Mouse (Mus musculus): ENCODE measurements around the gene Hsd17b11.
A peak's percentile ranks its signal among the peaks of the same experiment; 100 is the strongest.
"Not testable (repeated sequence)": the region's sequence is repeated elsewhere in the genome, so short reads cannot be mapped to it uniquely, and the experiment has no call there.

The Hsd17b11 gene

DNA sequence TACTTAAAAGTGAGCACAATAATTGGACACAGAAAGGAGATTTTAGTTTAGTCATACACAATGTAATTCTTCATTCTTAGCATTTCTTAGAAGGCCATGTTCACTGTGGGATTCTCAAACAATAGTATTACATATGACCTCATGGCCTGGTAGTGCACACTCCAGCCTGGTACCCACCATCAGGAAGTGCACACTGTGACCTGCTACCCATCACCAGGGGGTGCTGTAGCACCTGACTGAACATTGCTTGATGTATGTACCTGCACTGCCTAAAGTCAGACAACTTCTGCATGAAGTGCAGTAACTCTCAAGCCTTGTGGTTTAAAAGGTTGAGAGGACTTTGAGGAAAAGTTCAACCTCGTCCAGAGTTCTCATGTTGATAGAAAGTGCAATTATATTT lies 28.1 kb downstream of the Hsd17b11 start:
- no peak for DNase-seq (ENCODE audit: extremely low read depth, low read depth, low spot score)

DNA sequence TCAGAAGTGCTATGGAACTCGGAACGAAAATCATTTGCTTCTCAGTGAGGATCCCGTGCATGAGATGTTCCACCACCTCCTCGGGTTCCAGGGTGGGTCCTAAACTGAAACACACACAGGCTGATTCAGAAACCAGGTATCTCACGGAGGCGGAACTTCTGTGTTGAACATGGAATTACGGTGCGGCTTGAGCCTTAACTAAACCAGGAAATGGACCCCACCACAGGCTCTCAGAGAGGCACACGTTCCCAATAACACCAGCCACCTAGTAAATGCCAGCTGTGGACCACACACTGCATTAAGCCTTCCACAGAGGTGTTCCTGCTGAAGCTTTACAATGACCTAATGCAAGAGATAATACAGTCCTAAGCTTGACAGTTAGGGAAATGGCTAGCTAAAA lies 28.9 kb downstream of the Hsd17b11 start:
- no peak for DNase-seq (ENCODE audit: extremely low read depth, low read depth, low spot score)

DNA sequence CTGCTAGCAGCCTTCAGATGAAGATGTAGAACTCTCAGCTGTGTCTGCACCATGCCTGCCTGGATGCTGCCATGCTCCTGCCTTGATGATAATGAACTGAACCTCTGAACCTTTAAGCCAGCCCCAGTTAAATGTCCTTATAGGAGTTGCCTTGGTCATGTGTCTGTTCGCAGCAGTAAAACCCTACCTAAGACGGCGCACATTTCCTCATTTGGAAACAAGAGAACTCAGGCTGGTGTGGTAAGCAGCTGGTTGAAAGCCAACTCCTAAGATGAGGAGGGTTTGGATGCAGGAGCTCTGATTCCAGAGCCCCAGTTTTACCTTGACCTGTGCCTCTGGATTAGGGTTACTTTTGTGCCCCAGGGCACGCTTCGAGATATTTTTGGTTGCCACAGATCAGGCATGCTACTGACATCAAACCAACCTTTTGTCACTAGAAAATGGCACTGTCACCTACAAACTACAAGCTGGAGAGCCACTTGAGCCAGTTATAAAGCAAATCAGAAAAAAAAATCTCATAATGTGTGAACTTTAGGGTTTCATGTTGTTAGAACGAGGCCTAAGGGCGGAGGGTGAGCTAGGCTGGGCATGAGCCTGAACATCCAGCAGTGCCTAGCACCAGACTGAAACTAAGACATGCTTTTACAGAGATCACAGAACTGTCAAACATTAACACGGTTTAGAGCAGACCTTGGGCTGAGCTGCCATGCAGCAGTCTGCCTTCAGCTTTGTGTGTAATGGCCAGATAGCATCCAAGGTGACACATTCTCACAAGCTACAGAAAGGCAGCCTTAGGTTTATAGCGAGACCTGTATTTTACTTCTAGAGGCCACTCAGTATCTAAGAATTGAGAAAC lies 40.8 kb downstream of the Hsd17b11 start:
- DNase-seq (ENCODE audit: extremely low read depth, low read depth, low spot score) = no peak

DNA sequence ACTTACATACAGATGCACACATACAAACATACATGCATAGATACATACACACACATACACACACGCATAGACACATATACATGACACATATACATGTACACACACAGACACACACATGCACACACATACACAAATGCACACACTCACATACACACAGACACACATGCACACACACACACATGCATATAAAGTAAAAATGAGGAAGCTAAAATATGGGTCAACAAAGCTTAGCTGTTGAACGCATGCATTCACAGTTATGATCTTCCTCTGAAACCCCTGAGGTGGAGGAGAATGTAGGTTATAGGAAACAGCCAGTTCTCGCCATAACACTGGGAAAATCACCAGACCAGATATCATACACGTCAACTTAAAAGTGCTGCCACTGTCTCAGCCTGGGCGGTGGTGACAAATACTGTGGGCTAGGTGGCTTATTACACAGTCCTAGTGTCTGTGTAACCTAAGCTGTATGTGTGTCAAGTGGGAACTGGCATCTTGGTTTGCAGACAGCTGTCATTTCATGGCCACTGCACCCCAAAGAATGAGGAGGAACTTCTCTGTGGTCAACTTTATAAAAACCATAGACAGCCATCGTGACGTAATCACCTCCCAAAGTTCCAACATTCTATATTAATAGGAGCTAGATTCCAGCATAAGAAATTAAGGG lies 43.7 kb downstream of the Hsd17b11 start:
- no peak for DNase-seq (ENCODE audit: extremely low read depth, low read depth, low spot score)

DNA sequence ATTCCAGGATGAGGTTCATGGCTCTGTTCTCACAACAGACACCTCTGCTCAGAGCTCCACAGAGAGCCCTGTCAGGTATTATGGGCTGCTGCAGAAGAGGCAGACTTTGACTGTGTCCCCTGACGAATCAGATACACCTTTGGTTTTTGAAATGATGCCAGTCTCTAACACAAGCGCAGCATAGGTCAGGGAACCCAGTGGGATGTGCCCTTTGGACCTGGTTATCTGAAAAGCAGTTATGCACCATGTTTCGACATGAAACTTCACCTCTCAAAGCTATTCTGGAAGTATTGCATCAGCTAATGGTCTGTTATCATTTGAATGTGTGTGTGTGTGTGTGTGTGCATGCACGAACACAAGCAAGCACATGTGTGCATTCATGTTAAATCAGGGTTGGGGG lies 44.4 kb downstream of the Hsd17b11 start, which contains the start of gene Hsd17b13:
TSS of gene Hsd17b13 (minus strand) at position 114 of the 400 bp plus-strand sequence.
- DNase-seq (ENCODE audit: extremely low read depth, low read depth, low spot score) = no peak

DNA sequence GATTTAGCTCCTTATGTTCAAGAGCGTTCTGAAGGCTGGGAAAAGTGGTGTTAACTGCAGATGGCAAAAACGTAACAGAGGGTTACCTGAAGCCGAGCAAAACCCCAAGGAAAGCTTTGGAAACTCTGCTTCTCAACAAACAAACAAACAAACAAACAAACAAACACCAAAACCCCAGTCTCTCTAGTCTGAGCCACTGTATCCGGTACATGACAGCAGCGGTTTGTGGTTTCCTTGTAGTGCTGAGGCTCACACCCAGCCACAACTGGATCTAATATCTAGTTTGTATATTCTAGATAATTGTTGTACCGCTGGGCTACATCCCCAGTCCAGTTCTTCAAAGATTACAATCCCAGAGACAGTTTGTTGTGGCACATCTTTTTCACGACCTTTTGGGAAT lies 46.0 kb downstream of the Hsd17b11 start:
- no peak for DNase-seq (ENCODE audit: extremely low read depth, low read depth, low spot score)

DNA sequence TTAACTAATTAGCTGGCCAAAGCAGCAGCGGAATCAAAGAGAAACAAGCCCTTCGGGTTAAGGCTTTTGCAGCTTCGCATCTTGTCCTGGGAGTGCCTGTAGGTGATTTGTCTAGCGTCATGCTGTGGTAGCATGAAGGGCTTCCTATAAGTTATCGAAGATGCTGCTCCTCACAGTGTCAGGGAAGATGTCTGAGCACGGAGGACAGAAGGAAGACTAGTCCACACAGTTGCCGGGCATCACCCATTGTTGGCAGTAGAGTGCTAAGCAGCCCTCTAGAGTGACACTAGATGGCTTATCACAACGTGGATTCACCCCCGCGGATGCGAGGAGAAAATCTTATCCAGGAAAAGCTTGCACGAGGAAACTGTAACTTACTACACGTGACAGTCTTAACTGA lies 48.9 kb downstream of the Hsd17b11 start:
- no peak for DNase-seq (ENCODE audit: extremely low read depth, low read depth, low spot score)

DNA sequence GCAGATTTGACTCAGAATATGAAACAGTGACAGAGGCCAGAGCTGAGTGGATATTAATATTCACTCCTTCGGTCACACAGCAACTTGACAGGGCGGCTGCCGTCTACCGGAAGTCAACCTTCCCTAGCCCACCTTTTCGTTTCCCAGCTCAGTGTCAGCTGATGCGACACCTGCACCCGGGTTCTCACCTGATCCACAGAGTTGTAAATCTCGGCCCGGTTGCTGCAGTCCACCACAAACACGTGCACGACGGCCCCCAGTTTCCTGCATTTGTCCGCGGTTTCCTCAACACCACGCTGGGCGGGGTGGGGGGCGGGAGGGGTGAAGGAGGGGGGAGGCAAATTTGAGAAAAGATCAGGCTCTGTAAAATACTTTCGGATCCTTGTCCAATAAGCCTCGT lies 49.3 kb downstream of the Hsd17b11 start:
- no peak for DNase-seq (ENCODE audit: extremely low read depth, low read depth, low spot score)

DNA sequence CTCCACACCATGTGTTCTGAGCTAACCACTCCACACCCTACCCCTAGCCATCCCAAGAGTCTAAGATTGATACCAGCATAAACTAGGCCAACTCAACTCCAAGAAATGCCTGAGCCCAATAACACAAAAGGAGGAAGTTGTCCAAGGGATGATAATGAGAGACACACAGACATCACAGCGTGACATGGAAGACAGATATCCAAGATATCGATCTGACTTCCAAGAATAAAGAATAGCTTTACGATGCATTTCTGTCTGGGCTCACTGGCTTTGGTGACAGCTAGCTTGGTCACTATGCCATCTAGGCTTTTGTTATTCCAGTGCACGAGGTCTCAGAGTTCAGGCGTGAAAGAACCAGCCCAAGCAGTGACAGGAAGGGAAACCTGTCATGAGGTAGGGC lies 50.7 kb downstream of the Hsd17b11 start:
- no peak for DNase-seq (ENCODE audit: extremely low read depth, low read depth, low spot score)

DNA sequence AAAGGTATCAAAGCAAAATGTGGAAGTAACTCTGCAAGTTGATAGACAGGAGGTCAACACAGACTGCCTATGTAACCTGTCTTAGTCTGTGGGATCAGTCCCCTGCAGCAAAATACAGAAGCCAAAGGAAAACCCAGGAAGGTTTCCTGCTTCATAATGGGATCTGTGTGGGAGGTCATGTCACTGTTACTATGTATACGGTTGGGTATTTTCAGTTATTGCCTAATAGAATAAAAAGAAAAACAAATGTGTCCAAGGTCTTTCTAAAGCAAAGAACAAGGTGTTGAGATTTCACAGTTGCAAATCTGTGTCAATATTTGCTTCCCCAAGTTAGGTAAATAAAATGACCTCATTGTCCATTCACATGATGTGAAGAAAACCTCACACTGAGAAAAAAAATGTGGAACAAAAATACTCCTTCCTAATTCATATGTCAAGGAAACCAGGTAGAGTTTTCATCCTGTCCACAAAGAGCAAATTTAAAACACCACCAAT lies 58.7 kb downstream of the Hsd17b11 start:
- DNase-seq (ENCODE audit: extremely low read depth, low read depth, low spot score) = peak; percentile 26

DNA sequence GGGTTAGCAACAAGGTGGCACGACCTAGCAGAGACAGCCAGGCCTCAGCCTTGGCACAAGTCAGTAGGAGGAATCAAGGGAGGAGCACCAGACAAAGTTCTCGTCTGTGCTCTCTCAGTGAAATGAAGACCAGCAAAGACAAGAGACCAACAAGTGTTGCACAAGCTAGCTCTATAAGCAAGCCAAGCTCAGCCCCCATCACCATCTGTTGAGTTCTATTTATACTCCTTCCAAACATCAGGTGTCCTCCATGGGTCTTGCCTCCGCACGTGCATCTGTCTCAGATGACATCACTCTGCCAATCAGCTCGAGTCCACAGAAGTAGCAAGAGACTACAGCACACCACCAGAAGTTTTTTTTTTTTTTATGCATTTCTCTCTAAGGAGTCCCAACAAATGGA lies 67.1 kb downstream of the Hsd17b11 start:
- DNase-seq (ENCODE audit: extremely low read depth, low read depth, low spot score) = no peak

DNA sequence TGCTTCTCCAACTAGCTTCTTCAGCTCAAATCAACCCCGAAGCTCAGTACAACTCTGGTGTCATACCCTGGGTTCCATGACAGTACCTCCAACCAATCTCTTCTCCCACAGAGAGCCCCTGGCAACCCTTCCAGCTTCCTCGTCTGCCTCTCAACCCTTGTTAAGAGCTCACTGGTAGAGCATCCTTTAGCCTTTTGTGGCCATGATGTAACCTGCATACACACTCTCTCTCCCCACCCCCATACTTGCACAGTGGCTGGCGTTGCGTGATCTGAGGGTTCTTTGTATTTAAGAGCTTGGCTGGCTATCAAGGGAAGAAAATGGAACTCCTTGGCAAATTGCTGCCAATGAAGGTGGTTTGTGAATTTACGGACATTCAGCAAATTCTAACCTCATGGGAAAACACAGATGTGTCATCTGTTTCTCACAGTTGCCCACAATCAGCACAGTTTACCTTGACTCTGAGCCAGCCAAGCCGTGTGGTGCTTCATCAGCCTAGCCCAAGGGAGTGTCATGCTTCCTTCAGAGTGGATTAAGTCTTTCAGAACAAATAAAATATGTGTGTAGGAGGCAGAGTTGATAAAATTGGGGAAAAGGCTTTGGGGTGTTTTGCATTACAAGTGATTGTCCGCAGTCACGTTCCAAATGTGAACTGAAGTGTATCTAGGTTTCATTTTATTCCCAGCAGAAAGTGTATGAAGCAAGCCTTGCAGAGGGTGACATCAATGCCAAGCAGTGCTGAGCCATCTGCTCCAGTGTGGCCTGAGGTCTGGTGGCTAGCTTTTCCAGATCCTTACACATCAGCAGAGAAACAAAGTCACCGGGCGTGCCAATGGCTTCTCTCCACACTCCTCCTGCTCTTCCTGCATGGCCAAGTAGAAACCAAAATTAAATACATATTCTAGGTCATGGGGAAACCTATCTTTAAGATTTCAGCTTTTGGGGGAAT lies 68.3 kb downstream of the Hsd17b11 start:
- DNase-seq (ENCODE audit: extremely low read depth, low read depth, low spot score) = peak; percentile 70

DNA sequence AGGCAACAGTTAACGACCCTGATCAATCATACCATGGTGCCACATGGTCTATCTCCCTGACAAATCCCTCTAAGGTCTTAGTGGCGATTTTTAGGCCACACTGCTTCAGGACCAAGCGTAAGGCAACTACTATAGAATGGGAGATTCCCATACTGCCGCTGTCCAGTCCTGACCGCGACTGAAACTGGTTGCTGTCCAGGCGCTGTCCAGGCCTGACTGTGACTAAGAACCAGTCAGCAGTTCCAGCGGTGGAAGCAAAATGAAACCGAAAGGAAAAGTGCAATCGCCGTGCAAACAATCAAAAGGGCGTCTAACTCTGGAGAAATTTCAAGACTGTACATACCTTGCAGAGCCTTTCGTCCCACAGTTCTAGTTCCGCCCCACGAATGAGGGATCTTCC lies 71.6 kb downstream of the Hsd17b11 start:
- not testable (repeated sequence) for DNase-seq (ENCODE audit: extremely low read depth, low read depth, low spot score)

DNA sequence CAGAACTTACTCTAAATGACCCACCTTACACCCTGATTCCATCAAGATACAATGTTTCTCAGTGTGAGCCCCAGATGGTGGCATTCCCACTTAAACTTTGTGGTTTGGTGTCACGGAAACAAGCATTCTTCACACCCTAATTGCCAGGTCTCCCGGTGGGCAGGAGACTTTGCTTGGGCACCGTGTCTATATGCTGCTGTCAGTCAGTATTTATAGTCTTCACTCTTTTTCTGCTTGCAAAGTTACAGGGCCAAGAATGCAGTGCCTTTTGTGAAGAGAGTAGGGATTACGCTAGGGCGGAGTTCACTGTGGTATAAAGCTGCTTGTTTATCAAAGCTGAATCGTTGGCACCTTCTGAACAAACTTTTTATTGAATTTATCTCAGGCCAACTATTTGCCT lies 78.5 kb downstream of the Hsd17b11 start:
- no peak for DNase-seq (ENCODE audit: extremely low read depth, low read depth, low spot score)

DNA sequence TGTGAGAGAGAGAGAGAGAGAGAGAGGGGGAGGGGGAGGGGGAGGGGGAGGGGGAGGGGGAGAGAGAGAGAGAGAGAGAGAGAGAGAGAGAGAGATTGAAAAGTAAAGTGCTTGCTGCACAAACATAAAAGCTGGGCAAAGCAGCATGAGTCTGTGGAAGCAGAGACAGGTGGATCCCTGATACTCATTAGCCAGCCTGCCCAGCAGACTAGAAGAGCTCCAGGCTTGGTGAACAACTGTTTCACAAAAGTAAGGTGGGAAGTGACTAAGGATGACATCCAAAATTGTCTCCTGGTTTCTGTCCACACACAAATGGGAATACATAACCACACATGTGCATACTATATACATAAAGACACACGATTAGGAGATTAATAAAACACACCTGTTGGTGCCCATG lies 81.9 kb downstream of the Hsd17b11 start:
- no peak for DNase-seq (ENCODE audit: extremely low read depth, low read depth, low spot score)
